Mouse (Mus musculus) heart, embryonic 16.5 days (tissue): ENCODE results near the gene Gtpbp1. TPM values are rescaled to one million over a fixed set of nuclear protein-coding genes. Genes with fewer than 3 reads are reported as not detected.

Source experiments
- ATAC-seq: fragments of 200-750 bp; cut with Nextera tagmentation; replicated peaks from 2 replicates; pipeline ENCODE4 v1.8.0; 2017; ENCODE audit warnings: moderate number of reproducible peaks; ENCODE audit not compliant: insufficient read depth, low FRiP score; ENCODE audit errors: extremely low read depth
- H3K27ac ChIP-seq: fragments of 300-500 bp; sonication (generic); 2 replicates; pipeline ENCODE4 v1.5.1; 2014; ENCODE audit warnings: mild to moderate bottlenecking, low read length, control low read depth, moderate library complexity
- H3K27me3 ChIP-seq: fragments of 300-500 bp; sonication (generic); 2 replicates; pipeline ENCODE4 v1.6.1; 2014; ENCODE audit warnings: low read length, mixed read lengths; ENCODE audit not compliant: control insufficient read depth, insufficient read depth
- H3K36me3 ChIP-seq: fragments of 300-500 bp; sonication (generic); 2 replicates; pipeline ENCODE4 v1.6.1; 2014; ENCODE audit not compliant: control insufficient read depth, insufficient read depth
- H3K4me1 ChIP-seq: fragments of 300-500 bp; sonication (generic); 2 replicates; pipeline ENCODE4 v1.6.1; 2014; ENCODE audit warnings: low read length, mixed read lengths; ENCODE audit not compliant: control insufficient read depth, insufficient read depth
- H3K4me2 ChIP-seq: fragments of 300-500 bp; sonication (generic); 2 replicates; pipeline ENCODE4 v1.6.1; 2014; ENCODE audit warnings: low read depth, mild to moderate bottlenecking, control low read depth, low read length
- H3K4me3 ChIP-seq: fragments of 300-500 bp; sonication (generic); 2 replicates; pipeline ENCODE4 v1.5.1; 2014; ENCODE audit warnings: mild to moderate bottlenecking, control low read depth, low read length
- H3K9ac ChIP-seq: fragments of 300-500 bp; sonication (generic); 2 replicates; pipeline ENCODE4 v1.6.1; 2014; ENCODE audit warnings: low read length, control low read depth
- H3K9me3 ChIP-seq: fragments of 300-500 bp; sonication (generic); replicated peaks from 2 replicates; pipeline ENCODE4 v1.6.1; 2016; ENCODE audit warnings: low read length; ENCODE audit not compliant: control insufficient read depth
- WGBS: fragments of 180-500 bp; shearing (Covaris S2); extraction: QIAGEN DNeasy Blood & Tissue Kit; methylation state at CpG from one replicate; pipeline ENCODE4 v1.1.7; 2014; 5-methylcytosine and 5-hydroxymethylcytosine counted together
- polyA plus RNA-seq: library from polyadenylated mRNA; unstranded; fragments of >200 nt; fragmentation: Nextera tagmentation; extraction: Ambion mirVana; gene quantifications from 2 replicates; pipeline ENCODE4 v1.2.1, GENCODE M21; 2015

The Gtpbp1 gene
- polyA plus RNA-seq, 1 experiment from 2014 or later, result 30.3 TPM

DNA sequence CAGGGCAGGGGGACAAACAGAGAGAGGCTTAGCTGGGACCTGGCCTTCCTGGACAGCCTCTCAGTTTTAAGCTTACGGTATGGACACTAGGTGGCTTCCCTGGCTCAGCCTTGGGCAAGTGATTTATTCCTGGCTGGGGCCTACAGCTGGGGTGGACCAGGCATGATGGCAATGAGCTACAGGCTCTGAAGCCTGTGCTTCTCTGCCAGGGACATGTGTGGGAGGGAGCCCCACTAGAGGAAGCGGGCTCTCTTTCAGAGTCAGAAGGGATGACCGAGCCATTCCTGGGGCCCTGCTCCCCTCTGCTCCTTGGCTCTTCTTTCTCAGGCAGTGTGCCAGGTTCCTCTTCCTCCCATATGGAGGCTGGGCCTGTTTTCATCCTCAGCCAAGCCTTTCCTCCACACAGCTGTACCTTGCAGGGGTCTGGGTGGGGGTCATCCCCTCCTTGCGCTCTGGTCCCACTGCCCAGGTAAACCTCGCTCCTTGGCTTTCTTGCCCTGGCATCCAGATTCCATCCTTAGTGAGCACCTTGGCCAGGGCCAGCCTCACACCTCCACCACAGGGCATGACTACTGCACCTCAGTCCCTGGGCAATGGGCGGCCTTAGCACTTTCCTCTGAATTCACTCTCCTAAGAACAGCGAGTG lies 73.1 kb downstream of the Gtpbp1 start:
- H3K9ac ChIP-seq, result no peak overlapping the region
- 82% methylated on average over 7 of the region's 7 CpGs for WGBS

DNA sequence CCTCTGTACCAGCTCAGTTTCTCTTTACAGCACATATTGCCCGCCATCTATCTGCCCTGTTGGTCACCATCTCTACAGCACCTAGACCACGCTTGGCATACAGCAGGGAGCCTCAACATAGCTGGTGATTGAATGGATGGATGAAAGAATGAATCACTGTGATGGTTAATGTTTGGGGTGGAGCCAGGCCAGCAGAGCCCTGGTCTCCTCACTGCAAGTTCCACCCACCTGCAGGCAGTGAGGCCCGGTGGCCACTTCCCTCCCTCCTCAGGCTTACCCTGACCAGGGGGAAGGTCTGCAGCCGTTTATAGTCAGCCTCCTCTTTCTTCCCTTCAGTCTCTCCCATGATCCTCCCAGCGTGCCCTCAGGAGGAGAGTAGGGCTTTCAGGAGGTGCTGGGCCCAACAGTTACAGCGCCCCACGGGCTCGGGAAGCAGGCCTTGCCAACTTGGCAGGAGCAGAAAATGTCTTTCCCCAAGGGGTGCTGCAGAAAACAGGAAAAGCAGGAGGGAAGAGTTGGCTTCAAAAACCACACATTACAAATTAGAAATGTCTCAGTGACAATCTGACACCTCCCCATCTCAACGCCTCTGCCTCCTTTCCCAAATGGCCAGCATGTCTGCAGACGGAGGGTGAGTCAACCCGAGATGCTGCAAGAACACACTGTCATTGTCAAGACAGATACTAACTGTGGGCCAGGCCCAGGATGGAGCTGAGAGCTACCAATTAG lies 74.1 kb downstream of the Gtpbp1 start:
- WGBS, result 76% methylated on average over 11 of the region's 11 CpGs
- Histone ChIP-seq H3K27me3 (no peaks in the 10 kb centered on the region), H3K9me3 (no peaks in the 10 kb centered on the region), H3K27ac (no peak overlapping the region), H3K4me3 (no peak overlapping the region), H3K4me1 (peaks cover 44% of the 10 kb centered on the region), H3K4me2 (no peak overlapping the region), H3K9ac (no peak overlapping the region), H3K36me3 (peaks cover 6% of the 10 kb centered on the region)
- ATAC-seq, result no peak

More for the DNA sequence above, 73.1 kb downstream of the Gtpbp1 start:
- Histone ChIP-seq H3K9me3 (no peaks in the 10 kb centered on the region), H3K27me3 (no peaks in the 10 kb centered on the region), H3K36me3 (peaks cover 6% of the 10 kb centered on the region), H3K4me1 (peaks cover 35% of the 10 kb centered on the region), H3K27ac (no peak overlapping the region), H3K4me2 (no peak overlapping the region), H3K4me3 (no peak overlapping the region)
- no peak for ATAC-seq

DNA sequence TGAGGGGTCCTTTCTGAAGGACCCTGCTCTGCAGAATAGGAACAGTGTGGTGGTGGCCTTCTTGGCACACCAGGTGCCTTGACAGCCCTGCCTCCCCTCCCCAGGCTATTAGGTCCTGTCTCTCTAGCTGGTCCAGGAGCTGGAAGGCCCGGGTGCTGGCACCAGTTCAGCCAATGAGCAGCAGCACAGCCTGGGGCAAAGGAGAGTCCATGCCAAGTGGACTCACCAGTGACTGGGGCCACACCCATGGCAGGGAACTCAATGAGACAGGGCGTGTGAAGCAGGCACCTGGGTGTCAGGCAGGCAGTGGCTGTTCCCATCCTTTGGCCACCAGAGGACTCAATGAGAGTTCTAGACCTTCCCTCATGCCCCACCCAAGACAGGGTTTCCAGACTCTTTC lies 74.7 kb downstream of the Gtpbp1 start:
- WGBS, result 82% methylated on average over 2 of the region's 2 CpGs
- H3K27ac ChIP-seq, result no peak overlapping the region
- no peak overlapping the region for H3K4me3 ChIP-seq
- no peaks in the 10 kb centered on the region for H3K27me3 ChIP-seq
- peaks cover 6% of the 10 kb centered on the region for H3K36me3 ChIP-seq
- no peaks in the 10 kb centered on the region for H3K9me3 ChIP-seq
- no peak overlapping the region for H3K4me2 ChIP-seq
- ATAC-seq, result no peak
- H3K9ac ChIP-seq, result no peak overlapping the region
- H3K4me1 ChIP-seq, result peaks cover 51% of the 10 kb centered on the region

DNA sequence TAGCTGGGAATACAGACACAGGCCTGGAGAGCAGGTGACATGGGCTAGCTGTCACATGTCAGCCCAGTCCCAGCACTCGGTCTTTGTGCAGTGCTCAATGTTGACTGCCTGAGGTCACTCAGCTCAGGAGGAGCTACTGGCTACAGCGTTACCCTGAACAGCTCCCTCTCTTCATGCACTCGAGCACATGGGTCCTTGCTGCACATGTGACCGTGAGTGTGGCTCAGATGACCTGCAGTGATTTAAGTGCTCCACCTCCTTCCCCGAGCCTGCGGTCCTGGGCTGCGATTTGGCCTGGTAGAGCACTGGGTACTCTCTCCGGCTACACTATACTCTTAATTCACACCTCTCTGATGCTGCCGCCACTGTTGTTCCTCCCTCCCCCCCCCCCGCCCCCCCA lies 75.5 kb downstream of the Gtpbp1 start:
- no peak overlapping the region for H3K4me3 ChIP-seq
- peaks cover 59% of the 10 kb centered on the region for H3K4me1 ChIP-seq
- no peak overlapping the region for H3K4me2 ChIP-seq
- H3K9me3 ChIP-seq, result no peaks in the 10 kb centered on the region
- H3K9ac ChIP-seq, result no peak overlapping the region
- H3K27ac ChIP-seq, result no peak overlapping the region
- 45% methylated on average over 10 of the region's 10 CpGs for WGBS
- no peak for ATAC-seq
- peaks cover 6% of the 10 kb centered on the region for H3K36me3 ChIP-seq
- no peaks in the 10 kb centered on the region for H3K27me3 ChIP-seq

DNA sequence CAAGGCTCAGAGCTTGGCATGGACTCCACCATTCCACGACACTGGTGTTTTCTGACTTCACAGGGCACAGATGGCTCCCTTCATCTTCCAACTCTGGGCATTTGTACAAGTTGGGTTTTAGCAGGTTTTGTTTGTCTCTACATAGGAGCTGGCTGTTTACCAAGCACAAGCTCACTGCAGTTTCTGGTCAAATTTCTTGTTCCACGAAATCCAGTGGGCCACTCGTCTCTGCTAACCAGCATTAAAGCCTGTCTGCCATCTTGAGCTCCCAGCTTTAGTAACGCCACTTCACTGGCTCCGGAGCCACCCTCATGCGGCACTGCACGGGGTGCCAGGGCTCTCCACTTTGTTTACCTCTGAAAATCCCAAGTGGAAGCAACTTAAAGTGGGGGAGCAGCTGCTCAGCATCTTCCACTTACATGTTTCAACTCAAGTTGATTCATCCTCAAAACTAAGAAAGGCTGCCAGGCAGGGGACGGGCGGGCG lies 76.0 kb downstream of the Gtpbp1 start:
- ATAC-seq, result no peak
- H3K9ac ChIP-seq, result no peak overlapping the region
- WGBS, result 88% methylated on average over 10 of the region's 10 CpGs
- H3K4me1 ChIP-seq, result peaks cover 63% of the 10 kb centered on the region
- H3K4me3 ChIP-seq, result no peak overlapping the region
- peaks cover 6% of the 10 kb centered on the region for H3K36me3 ChIP-seq
- H3K4me2 ChIP-seq, result no peak overlapping the region
- H3K9me3 ChIP-seq, result no peaks in the 10 kb centered on the region
- no peaks in the 10 kb centered on the region for H3K27me3 ChIP-seq
- H3K27ac ChIP-seq, result no peak overlapping the region

DNA sequence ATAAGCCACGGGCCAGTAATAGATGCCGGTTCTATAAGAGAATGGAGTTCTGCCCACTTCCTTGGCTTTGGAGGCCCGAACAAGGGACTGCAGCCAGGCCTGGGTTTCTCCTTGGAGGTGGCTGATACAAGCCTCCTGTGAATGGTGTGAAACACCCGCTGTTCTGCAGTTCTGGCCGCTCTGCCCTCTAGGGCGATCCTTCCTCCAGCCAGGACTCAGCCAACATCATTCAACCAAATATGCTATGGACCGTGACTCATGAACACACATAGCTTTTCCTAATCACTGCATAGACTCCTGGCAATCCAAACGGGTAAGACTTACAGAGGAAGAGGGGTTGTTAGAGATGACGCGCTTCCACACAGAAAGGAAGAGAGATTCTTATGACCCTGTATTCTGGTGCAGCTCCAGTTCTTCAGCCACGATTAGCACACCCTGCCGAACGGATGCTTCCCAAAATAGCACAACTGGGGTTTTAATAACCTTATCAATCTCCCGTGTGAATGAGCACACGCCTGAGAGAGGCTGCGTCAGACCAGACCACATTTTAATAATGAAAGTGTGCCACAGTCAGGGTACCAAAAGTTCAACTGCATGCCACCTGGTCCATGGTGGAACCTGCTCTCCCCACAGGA lies 76.8 kb downstream of the Gtpbp1 start:
- Histone ChIP-seq H3K9ac (0 out of 2 replicates have a peak overlapping the region, but pooled peaks have one; percentile 14), H3K4me1 (peaks cover 64% of the 10 kb centered on the region)
- WGBS, result 40% methylated on average over 16 of the region's 16 CpGs

DNA sequence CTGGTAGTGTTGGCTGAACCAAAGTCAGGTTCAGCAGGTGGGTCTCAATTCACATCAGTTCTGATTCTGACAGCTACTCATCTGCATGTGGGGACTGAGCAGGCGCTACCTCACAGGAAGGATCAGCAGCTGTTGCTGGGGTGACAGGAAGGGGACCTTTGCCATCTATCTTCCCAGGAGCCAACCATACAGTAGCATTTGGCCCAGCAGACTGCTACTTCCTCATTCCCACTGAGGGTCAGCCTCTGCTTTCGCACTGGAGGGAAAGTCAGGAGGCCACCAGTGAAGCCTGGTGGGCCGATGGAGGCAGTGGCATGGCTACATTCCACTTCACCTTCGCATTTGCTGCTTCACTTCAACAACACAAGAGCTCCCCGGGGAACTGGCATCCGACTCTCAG lies 77.7 kb downstream of the Gtpbp1 start:
- H3K4me1 ChIP-seq, result peaks cover 64% of the 10 kb centered on the region
- no peak for ATAC-seq

More for the DNA sequence above, 76.8 kb downstream of the Gtpbp1 start:
- Histone ChIP-seq H3K9me3 (no peaks in the 10 kb centered on the region), H3K36me3 (peaks cover 6% of the 10 kb centered on the region), H3K27me3 (no peaks in the 10 kb centered on the region), H3K4me2 (peak overlapping the region; percentile 31; the same call in 1 of the 2 replicates), H3K4me3 (0 out of 2 replicates have a peak overlapping the region, but pooled peaks have one; percentile 0), H3K27ac (peak overlapping the region; percentile 55)
- 0 out of 2 replicates have a peak, but pooled peaks have one; percentile 16 for ATAC-seq

DNA sequence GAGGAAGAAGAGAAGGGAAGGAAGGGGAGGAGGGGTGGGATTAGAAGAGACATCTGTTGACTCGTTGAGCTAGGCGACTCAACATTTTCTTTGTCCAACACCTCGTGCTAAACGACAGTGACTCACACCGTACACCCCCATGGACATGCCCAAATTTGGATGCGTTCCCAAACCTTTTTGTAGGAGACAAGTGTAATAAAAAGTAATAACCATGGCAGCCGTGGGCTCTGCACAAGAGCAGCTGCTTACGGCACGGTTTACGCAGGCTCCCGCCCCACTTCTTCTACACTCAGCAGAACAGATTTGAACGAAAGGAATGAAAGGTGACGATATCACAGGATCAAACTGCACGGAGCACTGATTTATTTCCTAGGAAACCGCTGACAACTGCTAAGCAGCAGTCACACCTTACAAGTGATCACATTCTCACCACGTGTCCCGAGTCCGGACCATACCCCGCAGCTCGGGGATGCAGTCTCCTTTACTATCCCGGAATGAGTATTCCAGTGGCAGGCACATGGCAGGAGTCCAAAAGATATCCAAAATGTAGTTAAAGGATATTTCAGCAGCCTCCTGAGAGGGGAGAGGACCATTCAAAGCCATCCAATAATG lies 80.1 kb downstream of the Gtpbp1 start:
- 48% methylated on average over 21 of the region's 21 CpGs for WGBS
- no peak for ATAC-seq
- Histone ChIP-seq H3K27ac (no peak overlapping the region), H3K9ac (no peak overlapping the region), H3K9me3 (no peaks in the 10 kb centered on the region), H3K4me2 (peak overlapping the region; percentile 13; the same call in 1 of the 2 replicates), H3K4me3 (no peak overlapping the region), H3K36me3 (no peaks in the 10 kb centered on the region), H3K4me1 (peaks cover 61% of the 10 kb centered on the region), H3K27me3 (no peaks in the 10 kb centered on the region)

More for the DNA sequence above, 77.7 kb downstream of the Gtpbp1 start:
- Histone ChIP-seq H3K9ac (no peak overlapping the region), H3K36me3 (peaks cover under 1% of the 10 kb centered on the region; the same call in 1 of the 2 replicates), H3K9me3 (no peaks in the 10 kb centered on the region), H3K4me2 (peak overlapping the region; percentile 31; the same call in 1 of the 2 replicates), H3K4me3 (no peak overlapping the region), H3K27ac (peak overlapping the region; percentile 55; the same call in 1 of the 2 replicates), H3K27me3 (no peaks in the 10 kb centered on the region)
- WGBS, result 49% methylated on average over 6 of the region's 6 CpGs
